Mouse (Mus musculus) megakaryocyte, embryonic 14.5 days (primary cell): ENCODE results near the gene Prkcz.

Experiments
- FLI1 ChIP-seq: IDR thresholded peaks from 2 replicates; pipeline ENCODE4 v1.6.1; 2012; ENCODE audit warnings: low read length, inconsistent platforms, mixed read lengths
- GATA1 ChIP-seq: IDR thresholded peaks from 3 replicates; pipeline ENCODE4 v1.6.1; 2012; ENCODE audit warnings: mixed read lengths, low read length, inconsistent platforms, borderline replicate concordance

GRCm38 (mm10) chr4:155294381-155294780, 66.8 kb downstream of the Prkcz start:
- TF ChIP-seq GATA1 (no peak), FLI1 (no peak)
